8 mouse cellular contexts compared by ENCODE assay signal in genomic region chr11:54787488-54788474, GRCm38 (mm10). TPM values are rescaled to one million over a fixed set of nuclear protein-coding genes. Genes with fewer than 3 reads are reported as not detected.
A peak's percentile ranks its signal among the peaks of the same experiment; 100 is the strongest.
DNase-seq lines count a peak whose midpoint lies in the region; ATAC-seq and TF ChIP-seq lines count a peak whose summit lies in the region.

Cdc42se2 (minus strand) TSS chr11:54787675.

- H3K9me3 ChIP-seq in forebrain, embryonic 10.5 days, result no peaks in the 10 kb centered on the region
- H3K9me3 ChIP-seq in heart, embryonic 15.5 days (replicated peaks), result no peaks in the 10 kb centered on the region
- H3K9me3 ChIP-seq in liver, embryonic 14.5 days (ENCODE audit: control insufficient read depth, low read length), result no peaks in the 10 kb centered on the region
- no peaks in the 10 kb centered on the region for H3K9me3 ChIP-seq in neural tube, embryonic 11.5 days (ENCODE audit: control insufficient read depth, low read length)
- H3K9me3 ChIP-seq in stomach, postnatal 0 days (ENCODE audit: control insufficient read depth, low read length), result no peaks in the 10 kb centered on the region

- peak; percentile 35; the same call in 1 of the 2 replicates for TF ChIP-seq CTCF in liver, embryonic 14.5 days (IDR thresholded peaks at IDR 0.05; ENCODE audit: low read depth)
- TF ChIP-seq CTCF in stomach, postnatal 0 days (IDR thresholded peaks at IDR 0.05; ENCODE audit: low read depth), result peak; percentile 39

- TF ChIP-seq EP300 in liver, embryonic 14.5 days (IDR thresholded peaks at IDR 0.05; ENCODE audit: low read depth), result no peak
- TF ChIP-seq EP300 in stomach, postnatal 0 days (optimal IDR thresholded peaks at IDR 0.05), result no peak

- H3K4me2 ChIP-seq in heart, embryonic 15.5 days, result peak within 1 kb of the TSS; percentile 76
- peak within 1 kb of the TSS; percentile 99 for H3K4me2 ChIP-seq in liver, embryonic 14.5 days (ENCODE audit: low read depth)
- H3K4me2 ChIP-seq in neural tube, embryonic 11.5 days (ENCODE audit: low read depth), result peak within 1 kb of the TSS; percentile 63
- peak within 1 kb of the TSS; percentile 75 for H3K4me2 ChIP-seq in stomach, postnatal 0 days (replicated peaks; ENCODE audit: low read depth)

- H3K27ac ChIP-seq in forebrain, embryonic 10.5 days, result peak within 1 kb of the TSS; percentile 99
- peak within 1 kb of the TSS; percentile 97 for H3K27ac ChIP-seq in heart, embryonic 15.5 days
- peak within 1 kb of the TSS; percentile 71 for H3K27ac ChIP-seq in liver, embryonic 14.5 days
- peak within 1 kb of the TSS; percentile 98 for H3K27ac ChIP-seq in neural tube, embryonic 11.5 days (ENCODE audit: low read depth, low read length)
- peak within 1 kb of the TSS; percentile 99 for H3K27ac ChIP-seq in stomach, postnatal 0 days (replicated peaks)

- H3K4me3 ChIP-seq in forebrain, embryonic 10.5 days, result peak within 1 kb of the TSS; percentile 69
- peak within 1 kb of the TSS; percentile 78 for H3K4me3 ChIP-seq in heart, embryonic 15.5 days
- H3K4me3 ChIP-seq in liver, embryonic 14.5 days (ENCODE audit: insufficient read depth in 1 of 2, low read depth in 2 of 2, low read length in 2 of 2), result peak within 1 kb of the TSS; percentile 70 to 88
- H3K4me3 ChIP-seq in neural tube, embryonic 11.5 days (ENCODE audit: low read depth, low read length), result peak within 1 kb of the TSS; percentile 91
- peak within 1 kb of the TSS; percentile 95 for H3K4me3 ChIP-seq in stomach, postnatal 0 days (ENCODE audit: low read depth, low read length)

- peaks cover 20% of the 10 kb centered on the region for H3K36me3 ChIP-seq in forebrain, embryonic 10.5 days (replicated peaks)
- H3K36me3 ChIP-seq in heart, embryonic 15.5 days, result peaks cover 3% of the 10 kb centered on the region; the same call in 1 of the 2 replicates
- H3K36me3 ChIP-seq in liver, embryonic 14.5 days (replicated peaks; ENCODE audit: control insufficient read depth, insufficient read depth, low read depth), result no peaks in the 10 kb centered on the region
- H3K36me3 ChIP-seq in neural tube, embryonic 11.5 days (ENCODE audit: control insufficient read depth, insufficient read depth, low read length), result no peaks in the 10 kb centered on the region
- no peaks in the 10 kb centered on the region for H3K36me3 ChIP-seq in stomach, postnatal 0 days (ENCODE audit: control insufficient read depth, insufficient read depth, low read length)

- H3K9ac ChIP-seq in heart, embryonic 15.5 days, result peak within 1 kb of the TSS; percentile 92
- peak within 1 kb of the TSS; percentile 80 for H3K9ac ChIP-seq in liver, embryonic 14.5 days (replicated peaks)
- peak within 1 kb of the TSS; percentile 96 for H3K9ac ChIP-seq in neural tube, embryonic 11.5 days (ENCODE audit: low read length)
- peak within 1 kb of the TSS; percentile 92 for H3K9ac ChIP-seq in stomach, postnatal 0 days (ENCODE audit: low read length)

- no peaks in the 10 kb centered on the region for H3K27me3 ChIP-seq in forebrain, embryonic 10.5 days (ENCODE audit: poor library complexity, severe bottlenecking)
- no peaks in the 10 kb centered on the region for H3K27me3 ChIP-seq in heart, embryonic 15.5 days
- no peaks in the 10 kb centered on the region for H3K27me3 ChIP-seq in liver, embryonic 14.5 days (ENCODE audit: control insufficient read depth, insufficient read depth, low read length)
- no peaks in the 10 kb centered on the region for H3K27me3 ChIP-seq in neural tube, embryonic 11.5 days (ENCODE audit: control insufficient read depth, insufficient read depth, low read length)
- H3K27me3 ChIP-seq in stomach, postnatal 0 days (ENCODE audit: control insufficient read depth, insufficient read depth, low read length), result no peaks in the 10 kb centered on the region

- 3% methylated on average over 56 of the region's 56 CpGs for WGBS in forebrain, embryonic 10.5 days
- WGBS in heart, embryonic 15.5 days, result 4% methylated on average over 56 of the region's 56 CpGs
- 3% methylated on average over 56 of the region's 56 CpGs for WGBS in liver, embryonic 14.5 days (ENCODE audit: insufficient replicate concordance)
- WGBS in neural tube, embryonic 11.5 days, result 5% methylated on average over 54 of the region's 56 CpGs
- WGBS in stomach, postnatal 0 days, result 5% methylated on average over 49 of the region's 56 CpGs

- H3K4me1 ChIP-seq in forebrain, embryonic 10.5 days, result peaks cover 48% of the 10 kb centered on the region
- H3K4me1 ChIP-seq in heart, embryonic 15.5 days (replicated peaks), result peaks cover 11% of the 10 kb centered on the region
- H3K4me1 ChIP-seq in liver, embryonic 14.5 days (replicated peaks; ENCODE audit: control insufficient read depth in 2 of 2, insufficient read depth in 2 of 2, low read length in 1 of 2), result peaks cover 4 to 5% of the 10 kb centered on the region in 2 experiments; a peak in 3 of 4 replicates
- H3K4me1 ChIP-seq in neural tube, embryonic 11.5 days (ENCODE audit: control insufficient read depth, insufficient read depth, low read length), result 0 out of 2 replicates have a peak, but pooled peaks cover 5% of the 10 kb centered on the region
- H3K4me1 ChIP-seq in stomach, postnatal 0 days (replicated peaks; ENCODE audit: control insufficient read depth, insufficient read depth), result no peaks in the 10 kb centered on the region

- ATAC-seq in heart, embryonic 15.5 days (replicated peaks; ENCODE audit: insufficient number of reproducible peaks, insufficient read depth, low FRiP score, low read depth), result peak; percentile 99
- peak; percentile 99 for ATAC-seq in liver, embryonic 14.5 days (ENCODE audit: insufficient read depth)
- peak; percentile 95 for ATAC-seq in neural tube, embryonic 11.5 days (ENCODE audit: insufficient read depth, low FRiP score, low TSS enrichment)
- peak; percentile 99 for ATAC-seq in stomach, postnatal 0 days (ENCODE audit: low FRiP score, low TSS enrichment)

- DNase-seq in CD8-positive naive resting alpha-beta T cell, adult 2 months (ENCODE audit: low read depth in 2 of 2, low spot score in 2 of 2), result peak; percentile 94 to 98
- DNase-seq in c-Kit-positive CD71-negative TER-119-negative erythroid progenitor cells, embryonic 14.5 days (ENCODE audit: low read depth), result peak; percentile 89
- peak; percentile 98 for DNase-seq in forebrain, embryonic 10.5 days (ENCODE audit: extremely low spot score, low spot score)
- peak; percentile 97 for DNase-seq in kidney, postnatal 25 days
- peak; percentile 86 to 89 (median 87) for DNase-seq in liver, embryonic 14.5 days (ENCODE audit: low read depth in 3 of 3, low spot score in 3 of 3)
- peak; percentile 100 for DNase-seq in neural tube, embryonic 11.5 days (ENCODE audit: low spot score)
- peak; percentile 97 for DNase-seq in stomach, postnatal 0 days (ENCODE audit: low spot score)

RNA-seq across cellular contexts. Expression of gene Cdc42se2, which starts in this region (rescaled TPM):
- 182 and 187 TPM in 2 replicates for polyA plus RNA-seq in forebrain, embryonic 10.5 days (2016; fragmentation: Nextera tagmentation; extraction: Ambion mirVana)
- polyA plus RNA-seq in heart, embryonic 15.5 days (2015; fragmentation: Nextera tagmentation; extraction: Ambion mirVana), result 53.2 and 66.5 TPM in 2 replicates
- polyA plus RNA-seq in liver, embryonic 14.5 days (2012; rRNA removed), result 9.0 and 9.2 TPM in 2 replicates
- polyA plus RNA-seq in liver, embryonic 14.5 days (2014; fragmentation: Nextera tagmentation; extraction: Ambion mirVana), result 15.5 and 19.1 TPM in 2 replicates
- 202 and 203 TPM in 2 replicates for polyA plus RNA-seq in neural tube, embryonic 11.5 days (2014; fragmentation: Nextera tagmentation; extraction: Ambion mirVana)
- 30.6 and 32.3 TPM in 2 replicates for polyA plus RNA-seq in stomach, postnatal 0 days (2015; fragmentation: Nextera tagmentation; extraction: Ambion mirVana)

Comparison
In these comparisons a context has a peak if more than half of its experiments do, and no peak if none do; other contexts are left out.
1. Peak in every context shown above with its lines: DNase-seq, ATAC-seq, H3K4me3 ChIP-seq and H3K27ac ChIP-seq.